Mouse (Mus musculus) heart, adult 2 months (tissue): ENCODE measurements around the gene Unc79.

Source experiments
- CTCF ChIP-seq: fragments of 200-600 bp; IDR thresholded peaks from 2 replicates; pipeline ENCODE4 v1.8.1; 2022; ENCODE audit warnings: antibody characterized with exemption, mild to moderate bottlenecking, moderate library complexity
- EP300 ChIP-seq: fragments of 200-500 bp; IDR thresholded peaks from 2 replicates; pipeline ENCODE4 v1.6.1; 2011; ENCODE audit warnings: low read depth, low read length, control low read depth; ENCODE audit not compliant: insufficient read depth
- POLR2A ChIP-seq: fragments of 200-500 bp; IDR thresholded peaks from 2 replicates; pipeline ENCODE4 v1.6.1; 2011; ENCODE audit warnings: mild to moderate bottlenecking, low read depth, low read length, control low read depth; ENCODE audit not compliant: insufficient read depth

- TF ChIP-seq POLR2A (no peak), CTCF (no peak), EP300 (no peak)
Observed at GRCm38 (mm10) chr12:103117517-103118193, 169.0 kb downstream of the Unc79 start.
